Mouse (Mus musculus) WW6 (cell line): ENCODE results near the gene Mylk3.

Experiments used
- DNase-seq: peaks from one replicate; pipeline ENCODE4 v3.0.0-alpha.2; 2013; ENCODE audit warnings: low read depth, low spot score

Mylk3 gene

GRCm38 (mm10) chr8:85386205-85386604 is at the start of gene Mylk3:
Mylk3 (minus strand) TSS chr8:85386345.
- no peak for DNase-seq

GRCm38 (mm10) chr8:85435736-85436135 is 49.6 kb upstream of the Mylk3 start:
- no peak for DNase-seq

- DNase-seq: no peak
Observed at GRCm38 (mm10) chr8:85434817-85435216, 48.7 kb upstream of the Mylk3 start.

GRCm38 (mm10) chr8:85433017-85433393 is 46.9 kb upstream of the Mylk3 start:
- DNase-seq: no peak

- peak; percentile 98 for DNase-seq
Observed at GRCm38 (mm10) chr8:85432168-85433016, 46.2 kb upstream of the Mylk3 start, which contains the start of gene 4921524J17Rik. 4921524J17Rik (minus strand) TSS chr8:85432833.

GRCm38 (mm10) chr8:85431281-85432167 is 45.4 kb upstream of the Mylk3 start:
- no peak for DNase-seq

GRCm38 (mm10) chr8:85430801-85431200 is 44.7 kb upstream of the Mylk3 start:
- no peak for DNase-seq

- no peak for DNase-seq
Observed at GRCm38 (mm10) chr8:85429219-85429618, 43.1 kb upstream of the Mylk3 start.

GRCm38 (mm10) chr8:85427026-85427425 is 40.9 kb upstream of the Mylk3 start:
- no peak for DNase-seq

GRCm38 (mm10) chr8:85421329-85421728 is 35.2 kb upstream of the Mylk3 start:
- DNase-seq: no peak

- DNase-seq: no peak
Observed at GRCm38 (mm10) chr8:85408526-85408925, 22.4 kb upstream of the Mylk3 start.

- no peak for DNase-seq
Observed at GRCm38 (mm10) chr8:85408053-85408505, 21.9 kb upstream of the Mylk3 start.

GRCm38 (mm10) chr8:85405961-85406360 is 19.8 kb upstream of the Mylk3 start:
- DNase-seq: no peak

GRCm38 (mm10) chr8:85405418-85405817 is 19.3 kb upstream of the Mylk3 start:
- DNase-seq: no peak

- DNase-seq: no peak
Observed at GRCm38 (mm10) chr8:85398548-85398947, 12.4 kb upstream of the Mylk3 start.

GRCm38 (mm10) chr8:85397508-85397907 is 11.4 kb upstream of the Mylk3 start:
- peak; percentile 31 for DNase-seq

GRCm38 (mm10) chr8:85396432-85397079 is 10.4 kb upstream of the Mylk3 start:
- DNase-seq: no peak

- no peak for DNase-seq
Observed at GRCm38 (mm10) chr8:85395681-85396431, 9.7 kb upstream of the Mylk3 start.

- DNase-seq: no peak
Observed at GRCm38 (mm10) chr8:85395017-85395416, 8.9 kb upstream of the Mylk3 start.

GRCm38 (mm10) chr8:85393199-85393598 is 7.1 kb upstream of the Mylk3 start:
- DNase-seq: no peak

GRCm38 (mm10) chr8:85391438-85391837 is 5.3 kb upstream of the Mylk3 start:
- DNase-seq: no peak
